Mouse (Mus musculus): ENCODE data around the gene Tmem252.

The Tmem252 gene

GRCm38 (mm10) chr19:24673762-24674161, at the start of gene Tmem252:
TSS of gene Tmem252 (plus strand) at chr19:24674008.
- no peak for DNase-seq (ENCODE audit: extremely low spot score, low spot score)

- no peak for DNase-seq (ENCODE audit: extremely low spot score, low spot score)
Observed at GRCm38 (mm10) chr19:24628049-24628448, 45.8 kb upstream of the Tmem252 start.

GRCm38 (mm10) chr19:24633008-24633407, 40.8 kb upstream of the Tmem252 start:
- no peak for DNase-seq (ENCODE audit: extremely low spot score, low spot score)

- peak; percentile 73 for DNase-seq (ENCODE audit: extremely low spot score, low spot score)
Observed at GRCm38 (mm10) chr19:24634602-24635001, 39.2 kb upstream of the Tmem252 start.

- DNase-seq (ENCODE audit: extremely low spot score, low spot score): no peak
Observed at GRCm38 (mm10) chr19:24636616-24637015, 37.2 kb upstream of the Tmem252 start.

- DNase-seq (ENCODE audit: extremely low spot score, low spot score): no peak
Observed at GRCm38 (mm10) chr19:24637988-24638387, 35.8 kb upstream of the Tmem252 start.

GRCm38 (mm10) chr19:24640982-24641381, 32.8 kb upstream of the Tmem252 start:
- DNase-seq (ENCODE audit: extremely low spot score, low spot score): no peak

- no peak for DNase-seq (ENCODE audit: extremely low spot score, low spot score)
Observed at GRCm38 (mm10) chr19:24644971-24645370, 28.8 kb upstream of the Tmem252 start.

- no peak for DNase-seq (ENCODE audit: extremely low spot score, low spot score)
Observed at GRCm38 (mm10) chr19:24646162-24646829, 27.5 kb upstream of the Tmem252 start.

- no peak for DNase-seq (ENCODE audit: extremely low spot score, low spot score)
Observed at GRCm38 (mm10) chr19:24648016-24648415, 25.8 kb upstream of the Tmem252 start.

GRCm38 (mm10) chr19:24650428-24650827, 23.4 kb upstream of the Tmem252 start:
- no peak for DNase-seq (ENCODE audit: extremely low spot score, low spot score)

- DNase-seq (ENCODE audit: extremely low spot score, low spot score): no peak
Observed at GRCm38 (mm10) chr19:24651595-24651994, 22.2 kb upstream of the Tmem252 start.

GRCm38 (mm10) chr19:24652342-24653019, 21.3 kb upstream of the Tmem252 start:
- no peak for DNase-seq (ENCODE audit: extremely low spot score, low spot score)

- no peak for DNase-seq (ENCODE audit: extremely low spot score, low spot score)
Observed at GRCm38 (mm10) chr19:24653230-24653799, 20.5 kb upstream of the Tmem252 start.

- no peak for DNase-seq (ENCODE audit: extremely low spot score, low spot score)
Observed at GRCm38 (mm10) chr19:24656981-24657380, 16.8 kb upstream of the Tmem252 start.

GRCm38 (mm10) chr19:24662346-24662745, 11.5 kb upstream of the Tmem252 start:
- DNase-seq (ENCODE audit: extremely low spot score, low spot score): no peak

- no peak for DNase-seq (ENCODE audit: extremely low spot score, low spot score)
Observed at GRCm38 (mm10) chr19:24665771-24666170, 8.0 kb upstream of the Tmem252 start.

GRCm38 (mm10) chr19:24667527-24667926, 6.3 kb upstream of the Tmem252 start:
- DNase-seq (ENCODE audit: extremely low spot score, low spot score): no peak

- no peak for DNase-seq (ENCODE audit: extremely low spot score, low spot score)
Observed at GRCm38 (mm10) chr19:24671571-24671970, 2.2 kb upstream of the Tmem252 start.

GRCm38 (mm10) chr19:24672366-24672960, 1.3 kb upstream of the Tmem252 start:
- DNase-seq (ENCODE audit: extremely low spot score, low spot score): no peak

GRCm38 (mm10) chr19:24673331-24673730, 477 bp upstream of the Tmem252 start:
- DNase-seq (ENCODE audit: extremely low spot score, low spot score): no peak

GRCm38 (mm10) chr19:24676429-24676828, 2.6 kb downstream of the Tmem252 start:
- DNase-seq (ENCODE audit: extremely low spot score, low spot score): no peak
